Mouse (Mus musculus) C2C12 (cell line): Measurements from ENCODE around the gene 1700069L16Rik. TPM values are rescaled to one million over a fixed set of nuclear protein-coding genes. Genes with fewer than 3 reads are reported as not detected.
A peak's percentile ranks its signal among the peaks of the same experiment; 100 is the strongest.

Experiments
- H3K27me3 ChIP-seq: one replicate; pipeline ENCODE4 v1.6.1; 2011; ENCODE audit not compliant: control insufficient read depth, insufficient read depth, insufficient read length
- H3K36me3 ChIP-seq: one replicate; pipeline ENCODE4 v1.6.1; 2011; ENCODE audit not compliant: control insufficient read depth, insufficient read depth
- H3K4me3 ChIP-seq: one replicate; pipeline ENCODE4 v1.5.1; 2011; ENCODE audit warnings: mild to moderate bottlenecking, control low read depth; ENCODE audit not compliant: poor library complexity, insufficient read depth, severe bottlenecking
- H3K79me2 ChIP-seq: one replicate; pipeline ENCODE4 v1.6.1; 2011; ENCODE audit not compliant: control insufficient read depth, insufficient read depth
- H3K79me3 ChIP-seq: one replicate; pipeline ENCODE4 v1.6.1; 2011; ENCODE audit warnings: low read depth, control low read depth
- H3ac ChIP-seq: one replicate; pipeline ENCODE3; 2011; ENCODE audit warnings: low read depth; ENCODE audit not compliant: control insufficient read depth, insufficient read length
- CEBPB ChIP-seq: IDR thresholded peaks from one replicate; pipeline ENCODE4 v1.6.1; 2011; ENCODE audit warnings: low read depth, mild to moderate bottlenecking, control low read depth, moderate library complexity
- CTCF ChIP-seq: IDR thresholded peaks from one replicate; pipeline ENCODE4 v1.5.1; 2011; ENCODE audit not compliant: control insufficient read depth, insufficient read depth, insufficient read length
- FOSL1 ChIP-seq: IDR thresholded peaks from one replicate; pipeline ENCODE4 v1.8.0; 2011; ENCODE audit warnings: mild to moderate bottlenecking, low read length; ENCODE audit not compliant: poor library complexity, insufficient read depth, severe bottlenecking
- MAX ChIP-seq: IDR thresholded peaks from one replicate; pipeline ENCODE4 v1.6.1; 2011; ENCODE audit warnings: mild to moderate bottlenecking, control low read depth
- MYOD1 ChIP-seq: IDR thresholded peaks from one replicate; pipeline ENCODE4 v1.6.1; 2011; ENCODE audit warnings: low read depth; ENCODE audit not compliant: control insufficient read depth, insufficient read length
- MYOG ChIP-seq: IDR thresholded peaks from one replicate; pipeline ENCODE4 v1.6.1; 2011; ENCODE audit not compliant: control insufficient read depth, insufficient read length; ENCODE audit errors: extremely low read depth
- USF1 ChIP-seq: IDR thresholded peaks from one replicate; pipeline ENCODE4 v1.6.1; 2011; ENCODE audit warnings: low read depth, mild to moderate bottlenecking, control low read depth, moderate library complexity
- long read RNA-seq, 2 experiments: library from polyadenylated mRNA; unstranded; transcript quantifications; one replicate each; pipeline ENCODE4 v2.0.0; 2019 to 2020
- polyA plus RNA-seq: library from polyadenylated mRNA; unstranded; fragments of >200 nt; fragmentation: generic; extraction: Trizol; gene quantifications from one replicate; pipeline ENCODE4 v1.2.1, GENCODE M21; 2012; ENCODE audit warnings: missing spikeins

The 1700069L16Rik gene
- polyA plus RNA-seq, result not detected
- long read RNA-seq, experiment 1, result 0 reads
- long read RNA-seq, experiment 2, result 0 reads

DNA sequence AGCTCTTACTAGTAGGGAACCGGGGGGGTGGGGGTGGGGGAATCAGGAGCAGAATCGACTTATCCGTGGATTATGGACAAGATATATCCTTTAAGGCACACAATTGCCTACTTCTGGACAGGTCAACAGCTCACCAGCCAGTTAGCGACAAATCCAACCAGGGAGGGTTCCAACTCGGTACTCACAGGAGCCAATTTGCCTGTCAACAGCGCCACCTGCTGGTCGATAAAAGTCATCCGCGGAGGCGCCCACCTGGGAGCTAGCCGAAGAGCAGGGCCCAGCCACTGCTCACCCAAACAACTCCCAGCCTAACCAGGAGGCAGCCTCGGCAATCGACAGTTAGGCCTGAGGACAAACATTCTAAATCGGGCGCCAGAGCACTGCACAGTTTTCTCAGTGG is at the start of gene 1700069L16Rik:
Gene 1700069L16Rik (minus strand): TSS at position 327 of the 400 bp plus-strand sequence.
- Histone ChIP-seq H3K36me3 (no peaks in the 10 kb centered on the region), H3K4me3 (no peak within 1 kb of the TSS)

DNA sequence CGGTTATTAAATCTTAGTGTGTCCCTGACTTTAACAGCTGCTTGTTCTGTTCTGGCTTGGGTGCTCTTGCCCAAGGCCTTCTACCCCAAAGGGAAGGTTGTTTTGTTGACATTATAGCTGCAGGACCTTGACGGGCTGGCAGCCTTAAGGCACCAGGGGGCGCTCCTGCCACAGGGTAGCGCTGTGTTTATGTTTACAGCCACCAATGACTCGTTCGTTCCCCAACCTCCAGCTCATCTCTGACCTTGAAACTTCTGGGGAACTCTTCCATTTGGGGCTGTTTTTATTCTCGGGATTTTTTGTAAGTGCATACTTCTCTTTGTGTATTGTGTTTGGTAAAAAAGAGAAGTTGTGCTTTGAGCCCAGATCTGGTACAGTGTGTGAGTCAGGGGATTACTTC is 49.1 kb upstream of the 1700069L16Rik start:
- Histone ChIP-seq H3ac (no peak overlapping the region), H3K4me3 (peak overlapping the region; percentile 96), H3K79me2 (peaks cover 40% of the 10 kb centered on the region), H3K36me3 (peaks cover 29% of the 10 kb centered on the region), H3K27me3 (no peaks in the 10 kb centered on the region), H3K79me3 (peaks cover 26% of the 10 kb centered on the region)
- peak; percentile 93 for TF ChIP-seq CTCF
- TF ChIP-seq CEBPB, result no peak
- TF ChIP-seq MAX, result peak; percentile 34

More for the DNA sequence above, at the start of gene 1700069L16Rik:
- no peaks in the 10 kb centered on the region for H3K79me3 ChIP-seq
- H3K79me2 ChIP-seq, result no peaks in the 10 kb centered on the region
- H3K27me3 ChIP-seq, result peaks cover 35% of the 10 kb centered on the region
- no peak within 1 kb of the TSS for H3ac ChIP-seq
- TF ChIP-seq MYOD1 (no peak), CTCF (peak; percentile 88), MYOG (no peak), USF1 (no peak), CEBPB (no peak)

DNA sequence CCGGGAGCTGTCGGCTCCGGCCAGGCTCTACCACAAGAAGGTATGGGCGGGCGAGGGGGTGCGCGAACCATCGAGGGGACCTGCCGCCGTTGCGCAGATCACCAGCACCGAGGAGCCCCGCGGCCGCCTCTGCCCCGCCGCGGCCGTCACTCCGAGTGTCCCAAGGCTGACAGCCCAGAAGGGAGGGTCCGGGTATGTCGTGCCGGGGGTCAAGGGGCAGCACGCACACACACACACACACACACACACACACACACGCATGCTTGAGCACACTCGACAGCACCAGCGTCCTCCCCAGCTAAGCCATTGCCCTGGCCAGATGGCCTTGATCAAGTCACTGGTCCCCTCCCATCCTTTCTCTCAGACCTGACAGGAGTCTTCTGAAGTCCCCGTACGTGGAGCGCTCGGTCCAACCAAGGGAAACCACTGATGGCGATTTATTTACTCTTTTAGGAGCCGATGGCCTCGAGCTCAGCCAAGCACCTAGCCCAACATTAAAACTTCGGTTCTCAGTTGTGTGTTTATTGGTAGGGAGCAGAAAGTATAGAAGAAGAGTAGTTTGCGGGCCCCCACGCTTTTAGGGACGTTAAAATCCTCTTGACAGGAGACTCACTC is 48.4 kb upstream of the 1700069L16Rik start:
- H3K36me3 ChIP-seq, result peaks cover 34% of the 10 kb centered on the region
- no peak for TF ChIP-seq MAX
- H3K79me3 ChIP-seq, result peaks cover 32% of the 10 kb centered on the region

DNA sequence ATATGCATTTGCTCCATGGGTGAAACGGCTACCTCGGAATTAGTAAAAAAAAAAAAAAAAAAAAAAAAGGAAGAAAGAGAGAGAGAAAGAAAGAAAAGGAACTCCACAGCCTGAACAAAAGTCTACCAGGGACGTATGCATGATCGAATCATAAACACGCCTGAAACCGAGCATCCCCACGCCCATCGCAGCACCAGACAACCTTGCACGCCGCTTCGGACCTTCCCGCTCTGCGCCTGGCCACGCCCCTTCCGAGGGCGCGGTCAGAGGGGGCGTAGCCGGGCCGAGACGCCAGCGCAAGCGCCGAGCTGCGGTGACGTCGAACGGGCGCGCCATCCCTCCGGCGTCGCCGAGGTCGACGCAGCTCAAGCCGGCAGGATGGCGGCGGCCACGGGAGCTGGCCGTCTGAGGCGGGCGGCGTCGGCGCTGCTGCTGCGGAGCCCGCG is 47.9 kb upstream of the 1700069L16Rik start, which contains the start of the genes Sart3 and Iscu:
Gene Sart3 (minus strand): TSS at position 61 of the 446 bp plus-strand sequence.
Gene Iscu (plus strand): TSS at position 299 of the 446 bp plus-strand sequence.
- TF ChIP-seq MAX, result peak; percentile 99
- TF ChIP-seq CTCF, result no peak
- H3K27me3 ChIP-seq, result no peaks in the 10 kb centered on the region
- peaks cover 51% of the 10 kb centered on the region for H3K79me2 ChIP-seq
- H3ac ChIP-seq, result peak within 1 kb of the TSS; percentile 98
- peaks cover 39% of the 10 kb centered on the region for H3K36me3 ChIP-seq
- peak within 1 kb of the TSS; percentile 96 for H3K4me3 ChIP-seq
- H3K79me3 ChIP-seq, result peaks cover 38% of the 10 kb centered on the region

More for the DNA sequence above, 48.4 kb upstream of the 1700069L16Rik start:
- Histone ChIP-seq H3K79me2 (peaks cover 46% of the 10 kb centered on the region), H3ac (peak overlapping the region; percentile 72), H3K4me3 (peak overlapping the region; percentile 96), H3K27me3 (no peaks in the 10 kb centered on the region)

DNA sequence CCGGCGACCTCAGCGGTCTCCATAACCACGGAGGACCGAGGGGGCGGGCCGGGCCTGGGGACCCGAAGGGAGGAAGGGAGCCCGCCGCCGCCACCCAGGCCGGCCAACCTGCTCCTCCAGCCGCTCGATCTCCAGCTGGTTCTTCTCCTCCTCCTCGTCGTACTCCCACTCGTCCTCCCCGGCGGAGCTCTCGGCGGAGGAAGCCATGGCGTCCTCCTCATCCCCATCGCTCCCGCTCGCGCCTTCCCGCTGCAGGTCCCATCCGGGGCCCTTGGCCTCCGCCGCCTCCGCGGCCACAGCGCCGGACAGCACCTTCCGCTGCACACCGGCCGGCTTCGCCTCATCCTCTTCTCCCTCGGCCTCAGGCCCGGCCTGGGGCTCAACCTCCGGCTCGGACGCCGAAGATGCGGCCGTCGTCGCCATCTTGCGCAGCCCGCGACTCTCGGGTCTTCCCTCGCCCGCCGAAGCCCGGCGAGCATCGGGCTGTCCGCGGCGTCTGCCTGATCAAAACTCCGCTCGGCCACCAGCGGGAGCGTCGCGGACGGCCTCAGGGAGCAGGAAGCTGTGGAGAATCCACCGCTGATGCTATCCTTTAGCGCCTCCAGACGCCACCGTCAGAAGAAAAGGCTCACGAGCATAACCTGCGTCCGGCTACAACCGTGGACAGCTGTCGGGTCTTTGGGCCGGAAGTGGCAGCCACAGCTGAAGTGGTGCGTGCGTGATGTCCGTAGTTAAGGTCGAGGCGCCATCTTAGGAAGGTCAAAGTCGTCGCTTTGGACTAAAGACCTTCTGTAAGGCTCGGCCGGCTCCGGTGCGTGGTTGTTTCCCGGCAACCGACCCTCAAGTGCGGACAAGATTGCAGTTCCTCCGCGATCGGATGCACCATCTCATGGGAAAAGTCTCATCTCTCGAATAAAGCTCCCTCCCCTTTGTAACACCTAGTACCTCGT is 46.9 kb upstream of the 1700069L16Rik start:
- peaks cover 61% of the 10 kb centered on the region for H3K79me2 ChIP-seq

DNA sequence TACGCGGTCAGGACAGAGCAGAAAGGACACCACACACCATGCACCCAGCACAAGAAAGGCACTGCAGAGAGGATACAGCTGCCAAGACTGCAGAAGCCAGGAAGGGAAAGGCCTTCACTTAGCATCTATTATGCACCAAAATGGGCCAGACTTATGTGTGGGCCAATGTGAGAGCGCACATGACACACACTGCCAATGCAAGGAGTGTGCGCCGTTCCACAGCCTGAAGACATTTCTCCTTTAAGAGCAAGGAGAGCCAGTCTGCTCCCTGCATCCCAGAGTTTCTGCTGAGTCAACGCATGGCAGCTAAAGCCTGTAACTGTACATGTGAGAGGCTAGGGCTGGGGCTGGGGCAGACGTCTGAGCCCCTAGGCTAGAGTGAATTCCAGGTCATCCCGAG is 44.2 kb upstream of the 1700069L16Rik start:
- H3K4me3 ChIP-seq, result no peak overlapping the region
- H3ac ChIP-seq, result no peak overlapping the region
- H3K36me3 ChIP-seq, result peaks cover 23% of the 10 kb centered on the region
- H3K79me2 ChIP-seq, result peaks cover 88% of the 10 kb centered on the region
- no peak for TF ChIP-seq CEBPB
- no peak for TF ChIP-seq MAX
- TF ChIP-seq MYOG, result no peak
- no peak for TF ChIP-seq MYOD1
- no peaks in the 10 kb centered on the region for H3K27me3 ChIP-seq
- peaks cover 73% of the 10 kb centered on the region for H3K79me3 ChIP-seq

More for the DNA sequence above, 46.9 kb upstream of the 1700069L16Rik start:
- Histone ChIP-seq H3K36me3 (peaks cover 37% of the 10 kb centered on the region), H3K79me3 (peaks cover 48% of the 10 kb centered on the region), H3K4me3 (peak overlapping the region; percentile 96), H3K27me3 (no peaks in the 10 kb centered on the region), H3ac (peak overlapping the region; percentile 98)
- TF ChIP-seq FOSL1 (no peak), MAX (peak; percentile 100), MYOD1 (peak; percentile 46), MYOG (no peak)
